Mouse (Mus musculus): ENCODE results near the gene Defb19. TPM values are rescaled to one million over a fixed set of nuclear protein-coding genes. Genes with fewer than 3 reads are reported as not detected.

The Defb19 gene
- polyA plus RNA-seq (2017; shearing (Covaris generic)): not detected

DNA sequence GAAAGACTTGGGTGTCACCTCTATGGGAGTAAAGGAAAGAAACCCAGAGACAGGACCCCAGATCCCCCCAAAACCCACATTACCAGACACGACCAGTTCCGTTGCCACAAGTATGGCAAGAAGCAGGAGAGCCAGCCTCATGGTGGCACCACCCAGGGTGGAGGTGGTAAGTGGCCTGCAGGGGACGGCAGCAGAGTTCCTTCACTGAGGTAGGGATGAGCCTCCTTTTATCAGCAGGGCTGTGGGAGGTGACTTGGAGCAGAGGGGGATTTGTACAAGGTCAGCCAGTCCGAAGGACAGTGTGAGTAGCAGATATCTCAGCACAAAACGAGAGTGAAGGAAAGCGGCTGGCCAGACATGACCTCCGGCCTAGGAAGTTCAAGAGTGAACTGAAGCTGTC is at the start of gene Defb19:
Gene Defb19, minus strand, starts transcription at position 206 of the 400 bp plus-strand sequence.

GRCm38 (mm10) chr2:152626774-152627591 is 46.9 kb upstream of the Defb19 start, which contains the start of gene Rem1:
Gene Rem1, plus strand, starts transcription at chr2:152626951.

GRCm38 (mm10) chr2:152622953-152623352 is 42.8 kb upstream of the Defb19 start, which contains the start of gene Defb25:
Gene Defb25, minus strand, starts transcription at chr2:152623053.

DNA sequence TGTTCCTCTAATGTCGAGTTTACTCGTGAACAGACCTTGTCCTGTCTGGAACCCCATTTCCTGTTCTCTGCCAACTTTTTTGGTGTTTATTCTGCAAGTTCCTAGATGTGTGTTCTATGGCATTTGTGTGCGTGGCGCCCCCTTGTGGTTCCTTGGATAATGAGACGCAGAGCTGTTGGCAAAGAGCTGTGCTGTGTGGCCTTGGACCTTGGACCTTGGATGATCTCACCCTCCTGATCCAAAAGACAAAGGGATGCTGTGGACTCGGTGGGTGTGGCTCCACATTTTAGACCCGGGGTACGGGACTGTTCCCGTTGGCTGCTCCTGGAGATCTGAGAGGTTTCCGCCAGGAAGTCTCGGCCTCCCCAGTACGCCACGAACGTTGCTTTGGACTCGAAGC is 23.9 kb upstream of the Defb19 start, which contains the start of gene Defb36:
Gene Defb36, plus strand, starts transcription at position 271 of the 400 bp plus-strand sequence.

GRCm38 (mm10) chr2:152599299-152599698 is 19.2 kb upstream of the Defb19 start, which contains the start of gene Defb45:
Gene Defb45, minus strand, starts transcription at chr2:152599399.

DNA sequence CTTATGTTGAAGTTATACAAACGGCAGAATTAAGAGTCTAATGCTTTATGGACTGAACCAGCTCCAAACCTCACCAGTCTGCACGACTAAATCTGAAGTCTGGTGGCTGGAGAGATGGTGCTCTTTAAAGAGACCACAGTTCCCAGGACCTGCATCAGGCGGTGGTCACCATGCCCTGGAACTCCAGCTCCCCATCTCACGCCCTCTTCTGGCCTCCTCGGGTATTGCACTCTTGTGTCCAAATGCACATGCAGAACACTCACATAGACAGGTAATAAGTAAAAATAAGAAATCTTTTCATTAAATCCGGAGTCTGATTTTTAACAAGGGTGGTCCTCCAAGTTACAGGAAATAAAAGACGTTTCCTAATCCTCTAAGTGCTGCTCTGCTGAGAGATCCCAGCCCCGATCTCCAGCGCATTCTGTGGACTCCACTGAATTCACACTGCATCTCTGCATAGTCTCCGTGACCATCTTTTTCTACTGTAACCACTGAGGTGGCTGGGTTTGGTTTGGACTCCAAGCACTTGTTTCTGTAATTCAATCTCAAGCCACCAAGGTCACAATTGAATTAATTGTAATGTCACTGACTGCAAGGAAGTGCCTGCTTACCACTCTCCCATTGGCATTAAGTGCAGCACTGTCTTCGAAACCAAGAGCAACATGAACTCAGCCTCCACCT is 7.9 kb downstream of the Defb19 start, which contains the start of gene Defb21:
Gene Defb21, plus strand, starts transcription at position 631 of the 681 bp plus-strand sequence.

GRCm38 (mm10) chr2:152569038-152569437 is 11.1 kb downstream of the Defb19 start, which contains the start of gene Gm17416:
Gene Gm17416, plus strand, starts transcription at chr2:152569338.

DNA sequence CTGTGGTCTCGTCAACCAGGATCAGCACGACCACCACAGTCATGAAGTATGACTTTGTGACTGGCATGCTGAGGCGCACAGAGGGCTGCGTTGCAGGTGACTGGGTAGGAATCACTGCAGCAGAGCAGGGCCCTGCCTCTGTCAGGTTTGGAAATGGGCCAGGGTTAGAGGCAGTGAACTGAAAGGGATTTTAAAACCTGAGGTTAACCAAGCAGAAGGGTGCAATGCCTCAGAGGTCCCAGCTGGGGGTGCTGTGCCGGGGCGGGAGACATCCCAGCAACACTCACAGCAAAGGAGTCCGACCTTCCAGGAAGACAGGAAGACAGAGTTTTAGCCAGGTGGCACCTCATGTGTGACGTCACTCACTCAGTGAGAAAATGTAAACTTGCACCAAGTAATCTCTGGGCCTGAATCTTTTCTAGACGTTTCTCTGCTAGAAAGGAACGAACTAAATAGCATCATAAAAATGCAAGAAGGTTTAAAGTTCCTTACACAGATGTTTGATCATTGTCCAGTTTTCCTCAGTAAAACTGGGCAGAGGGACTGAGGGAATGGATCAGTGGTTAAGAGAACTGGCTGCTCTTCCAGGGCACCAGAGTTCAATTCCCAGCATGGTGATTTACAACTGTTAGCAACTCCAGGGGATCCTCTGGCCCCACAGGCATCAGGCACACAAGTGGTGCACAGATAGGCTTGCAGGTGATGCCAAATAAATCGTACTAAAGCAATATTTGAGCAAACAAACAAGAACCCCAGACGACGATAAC is 40.0 kb downstream of the Defb19 start, which contains the start of gene Defb29:
Gene Defb29, minus strand, starts transcription at position 155 of the 767 bp plus-strand sequence.

Other genes starting within 250 kb of the Defb19 start
- 288 TPM for gene Rbck1, start 247.7 kb downstream of the Defb19 start, polyA plus RNA-seq (2017; shearing (Covaris generic))
- gene Trib3, start 236.3 kb downstream of the Defb19 start, polyA plus RNA-seq (2017; shearing (Covaris generic)): 12.2 TPM
- not detected for gene Nrsn2, start 203.7 kb downstream of the Defb19 start, polyA plus RNA-seq (2017; shearing (Covaris generic))
- gene Sox12, start 182.2 kb downstream of the Defb19 start, polyA plus RNA-seq (2017; shearing (Covaris generic)): 0.27 TPM
- 0.41 TPM for gene Zcchc3, start 165.3 kb downstream of the Defb19 start, polyA plus RNA-seq (2017; shearing (Covaris generic))
- gene 6820408C15Rik, start 164.7 kb downstream of the Defb19 start, polyA plus RNA-seq (2017; shearing (Covaris generic)): not detected
- gene Defb23, start 115.7 kb downstream of the Defb19 start, polyA plus RNA-seq (2017; shearing (Covaris generic)): not detected
- gene Defb20, start 103.2 kb downstream of the Defb19 start, polyA plus RNA-seq (2017; shearing (Covaris generic)): not detected
- gene Defb22, start 90.2 kb downstream of the Defb19 start, polyA plus RNA-seq (2017; shearing (Covaris generic)): not detected
- gene Defb26, start 68.6 kb downstream of the Defb19 start, polyA plus RNA-seq (2017; shearing (Covaris generic)): not detected
- not detected for gene Defb28, start 62.1 kb downstream of the Defb19 start, polyA plus RNA-seq (2017; shearing (Covaris generic))
- gene Defb29, start 40.2 kb downstream of the Defb19 start, polyA plus RNA-seq (2017; shearing (Covaris generic)): not detected
- gene Gm17416, start 11.0 kb downstream of the Defb19 start, polyA plus RNA-seq (2017; shearing (Covaris generic)): not detected
- gene Defb21, start 7.6 kb downstream of the Defb19 start, polyA plus RNA-seq (2017; shearing (Covaris generic)): not detected
- not detected for gene Defb45, start 19.1 kb upstream of the Defb19 start, polyA plus RNA-seq (2017; shearing (Covaris generic))
- gene Defb36, start 24.0 kb upstream of the Defb19 start, polyA plus RNA-seq (2017; shearing (Covaris generic)): not detected
- gene Defb25, start 42.7 kb upstream of the Defb19 start, polyA plus RNA-seq (2017; shearing (Covaris generic)): not detected
- not detected for gene Rem1, start 46.6 kb upstream of the Defb19 start, polyA plus RNA-seq (2017; shearing (Covaris generic))
- 176 TPM for gene H13, start 89.1 kb upstream of the Defb19 start, polyA plus RNA-seq (2017; shearing (Covaris generic))
- gene Mcts2, start 106.7 kb upstream of the Defb19 start, polyA plus RNA-seq (2017; shearing (Covaris generic)): 5.4 TPM
- gene Id1, start 155.9 kb upstream of the Defb19 start, polyA plus RNA-seq (2017; shearing (Covaris generic)): not detected
- gene Cox4i2, start 173.9 kb upstream of the Defb19 start, polyA plus RNA-seq (2017; shearing (Covaris generic)): not detected